Mouse (Mus musculus) thymus, postnatal 4 days (tissue): ENCODE measurements around the gene Terf2ip.

Experiments used
- DNase-seq: peaks from one replicate; pipeline ENCODE4 v3.0.0; 2021

Terf2ip gene

GRCm38 (mm10) chr8:112010997-112011815, at the start of gene Terf2ip, which contains the start of gene Kars:
TSS of gene Terf2ip (plus strand) at chr8:112011398.
TSS of gene Kars (minus strand) at chr8:112011323.
- peak; percentile 94 for DNase-seq

GRCm38 (mm10) chr8:111962589-111962988, 48.6 kb upstream of the Terf2ip start:
- no peak for DNase-seq

- DNase-seq: no peak
Measured at GRCm38 (mm10) chr8:111963091-111963490, 48.1 kb upstream of the Terf2ip start.

- no peak for DNase-seq
Measured at GRCm38 (mm10) chr8:111963546-111963945, 47.7 kb upstream of the Terf2ip start.

- DNase-seq: no peak
Measured at GRCm38 (mm10) chr8:111964351-111964750, 46.8 kb upstream of the Terf2ip start.

- DNase-seq: no peak
Measured at GRCm38 (mm10) chr8:111964849-111965561, 46.2 kb upstream of the Terf2ip start.

- no peak for DNase-seq
Measured at GRCm38 (mm10) chr8:111967246-111967870, 43.8 kb upstream of the Terf2ip start.

- no peak for DNase-seq
Measured at GRCm38 (mm10) chr8:111968541-111968940, 42.7 kb upstream of the Terf2ip start.

GRCm38 (mm10) chr8:111968991-111969390, 42.2 kb upstream of the Terf2ip start:
- DNase-seq: no peak

GRCm38 (mm10) chr8:111974138-111974537, 37.1 kb upstream of the Terf2ip start:
- no peak for DNase-seq

- DNase-seq: no peak
Measured at GRCm38 (mm10) chr8:111975706-111976105, 35.5 kb upstream of the Terf2ip start.

- peak; percentile 54 for DNase-seq
Measured at GRCm38 (mm10) chr8:111976326-111976725, 34.9 kb upstream of the Terf2ip start.

- no peak for DNase-seq
Measured at GRCm38 (mm10) chr8:111978147-111978546, 33.1 kb upstream of the Terf2ip start.

GRCm38 (mm10) chr8:111982116-111982515, 29.1 kb upstream of the Terf2ip start:
- DNase-seq: peak; percentile 66

GRCm38 (mm10) chr8:111984511-111984910, 26.7 kb upstream of the Terf2ip start:
- no peak for DNase-seq

- peak; percentile 89 for DNase-seq
Measured at GRCm38 (mm10) chr8:111989911-111990310, 21.3 kb upstream of the Terf2ip start.

- no peak for DNase-seq
Measured at GRCm38 (mm10) chr8:111991278-111991677, 19.9 kb upstream of the Terf2ip start.

GRCm38 (mm10) chr8:111992013-111992702, 19.0 kb upstream of the Terf2ip start, which contains the start of gene Adat1:
TSS of gene Adat1 (minus strand) at chr8:111992302.
- DNase-seq: peak; percentile 89

- DNase-seq: no peak
Measured at GRCm38 (mm10) chr8:111992703-111993039, 18.5 kb upstream of the Terf2ip start.

GRCm38 (mm10) chr8:112004754-112005153, 6.4 kb upstream of the Terf2ip start:
- no peak for DNase-seq

- no peak for DNase-seq
Measured at GRCm38 (mm10) chr8:112005601-112006000, 5.6 kb upstream of the Terf2ip start.

- DNase-seq: no peak
Measured at GRCm38 (mm10) chr8:112007669-112008068, 3.5 kb upstream of the Terf2ip start.

GRCm38 (mm10) chr8:112009558-112009957, 1.6 kb upstream of the Terf2ip start:
- no peak for DNase-seq
